Mouse (Mus musculus) forebrain, embryonic 11.5 days (tissue): ENCODE results near the gene Hemgn. TPM values are rescaled to one million over a fixed set of nuclear protein-coding genes. Genes with fewer than 3 reads are reported as not detected.

Source experiments
- ATAC-seq: fragments of 200-750 bp; cut with Nextera tagmentation; replicated peaks from 2 replicates; pipeline ENCODE4 v1.8.0; 2017; ENCODE audit warnings: moderate TSS enrichment; ENCODE audit not compliant: low FRiP score
- DNase-seq: peaks from one replicate; pipeline ENCODE4 v3.0.0-alpha.2; 2017; ENCODE audit warnings: low spot score
- H3K27ac ChIP-seq: fragments of 300-500 bp; sonication (generic); 2 replicates; pipeline ENCODE4 v1.5.1; 2014; ENCODE audit warnings: low read depth, low read length
- H3K27me3 ChIP-seq: fragments of 300-500 bp; sonication (generic); 2 replicates; pipeline ENCODE4 v1.6.1; 2014; ENCODE audit warnings: mild to moderate bottlenecking, low read length, mixed read lengths; ENCODE audit not compliant: control insufficient read depth, insufficient read depth
- H3K36me3 ChIP-seq: fragments of 300-500 bp; sonication (generic); 2 replicates; pipeline ENCODE4 v1.6.1; 2014; ENCODE audit warnings: mild to moderate bottlenecking, low read length, moderate library complexity, mixed read lengths; ENCODE audit not compliant: control insufficient read depth, insufficient read depth
- H3K4me1 ChIP-seq: fragments of 300-500 bp; sonication (generic); replicated peaks from 2 replicates; pipeline ENCODE4 v1.6.1; 2014; ENCODE audit warnings: low read length, mixed read lengths; ENCODE audit not compliant: control insufficient read depth, insufficient read depth
- H3K4me2 ChIP-seq: fragments of 300-500 bp; sonication (generic); 2 replicates; pipeline ENCODE4 v1.6.1; 2014; ENCODE audit warnings: low read depth, mild to moderate bottlenecking, low read length, moderate library complexity, mixed read lengths; ENCODE audit not compliant: severe bottlenecking
- H3K4me3 ChIP-seq: fragments of 300-500 bp; sonication (generic); 2 replicates; pipeline ENCODE4 v1.5.1; 2014; ENCODE audit warnings: low read depth, low read length
- H3K9ac ChIP-seq: fragments of 300-500 bp; sonication (generic); 2 replicates; pipeline ENCODE4 v1.6.1; 2014; ENCODE audit warnings: low read length
- H3K9me3 ChIP-seq: fragments of 300-500 bp; sonication (generic); 2 replicates; pipeline ENCODE4 v1.6.1; 2016; ENCODE audit warnings: low read length, mixed read lengths; ENCODE audit not compliant: control insufficient read depth
- WGBS: fragments of 180-500 bp; shearing (Covaris S2); extraction: QIAGEN DNeasy Blood & Tissue Kit; methylation state at CpG from one replicate; pipeline ENCODE4 v1.1.7; 2014; 5-methylcytosine and 5-hydroxymethylcytosine counted together
- polyA plus RNA-seq: library from polyadenylated mRNA; unstranded; fragments of >200 nt; fragmentation: Nextera tagmentation; extraction: Ambion mirVana; gene quantifications from 2 replicates; pipeline ENCODE4 v1.2.1, GENCODE M21; 2014

The Hemgn gene
- polyA plus RNA-seq, 1 experiment from 2014 or later, result 21.0 TPM

DNA sequence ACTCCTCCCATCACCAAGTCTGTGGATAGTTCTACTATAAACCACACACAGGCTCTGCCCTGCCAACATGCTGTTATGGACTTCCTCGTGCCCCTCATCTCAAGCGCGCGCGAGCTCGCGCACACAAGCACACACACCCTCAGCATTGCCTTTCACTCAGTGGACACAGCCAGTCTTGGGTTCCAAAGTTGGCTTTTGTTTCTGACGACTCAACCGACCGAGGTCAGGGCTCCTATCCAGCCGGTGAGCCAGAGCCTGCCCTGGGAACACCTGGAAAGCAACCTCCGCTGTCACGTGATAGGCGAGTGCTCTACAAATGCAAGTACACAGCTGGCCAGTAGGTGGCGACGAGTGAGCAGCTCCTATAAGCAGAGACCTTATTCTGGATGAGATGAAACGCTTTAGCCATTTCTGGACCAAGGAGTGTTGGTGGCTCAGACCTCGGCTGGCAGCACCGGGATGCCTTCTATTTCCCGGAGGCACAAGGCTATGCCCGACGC, 38.4 kb downstream of the Hemgn start:
- ATAC-seq, result peak; percentile 51
- 0 out of 2 replicates have a peak overlapping the region, but pooled peaks have one; percentile 16 for H3K9ac ChIP-seq
- WGBS, result 17% methylated on average over 22 of the region's 22 CpGs

DNA sequence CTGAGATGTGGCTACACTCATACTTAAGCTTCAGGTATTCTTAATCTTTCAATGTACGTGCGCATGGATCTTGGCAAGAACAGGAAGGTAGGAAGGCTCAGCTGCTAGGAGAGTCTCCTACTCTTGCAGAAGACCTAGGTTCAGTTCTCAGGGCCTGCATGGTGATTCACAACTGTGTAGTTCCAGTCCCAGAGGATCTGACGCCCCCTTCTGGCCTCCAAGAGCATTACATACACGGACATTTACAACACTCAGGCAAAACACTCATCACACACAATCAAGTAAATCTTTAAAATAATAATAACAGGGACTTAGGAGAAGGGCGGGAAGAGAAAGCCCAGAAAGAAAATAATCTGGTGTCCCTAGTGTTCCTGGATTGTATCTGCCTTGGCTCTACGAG, 38.9 kb downstream of the Hemgn start:
- H3K36me3 ChIP-seq, result no peaks in the 10 kb centered on the region; the same call in 1 of the 2 replicates
- H3K4me1 ChIP-seq, result 0 out of 2 replicates have a peak, but pooled peaks cover 2% of the 10 kb centered on the region
- ATAC-seq, result no peak
- H3K27ac ChIP-seq, result no peak overlapping the region
- H3K4me2 ChIP-seq, result peak overlapping the region; percentile 52
- DNase-seq, result no peak
- no peak overlapping the region for H3K9ac ChIP-seq
- WGBS, result 55% methylated on average over 6 of the region's 6 CpGs
- no peaks in the 10 kb centered on the region; the same call in 1 of the 2 replicates for H3K27me3 ChIP-seq
- no peaks in the 10 kb centered on the region for H3K9me3 ChIP-seq
- H3K4me3 ChIP-seq, result peak overlapping the region; percentile 25

More for the DNA sequence above, 38.4 kb downstream of the Hemgn start:
- no peaks in the 10 kb centered on the region; the same call in 1 of the 2 replicates for H3K36me3 ChIP-seq
- peak overlapping the region; percentile 25 for H3K4me3 ChIP-seq
- no peak overlapping the region for H3K27ac ChIP-seq
- H3K9me3 ChIP-seq, result no peaks in the 10 kb centered on the region
- H3K27me3 ChIP-seq, result no peaks in the 10 kb centered on the region; the same call in 1 of the 2 replicates
- 0 out of 2 replicates have a peak, but pooled peaks cover 2% of the 10 kb centered on the region for H3K4me1 ChIP-seq
- DNase-seq, result peak; percentile 86
- H3K4me2 ChIP-seq, result peak overlapping the region; percentile 52

DNA sequence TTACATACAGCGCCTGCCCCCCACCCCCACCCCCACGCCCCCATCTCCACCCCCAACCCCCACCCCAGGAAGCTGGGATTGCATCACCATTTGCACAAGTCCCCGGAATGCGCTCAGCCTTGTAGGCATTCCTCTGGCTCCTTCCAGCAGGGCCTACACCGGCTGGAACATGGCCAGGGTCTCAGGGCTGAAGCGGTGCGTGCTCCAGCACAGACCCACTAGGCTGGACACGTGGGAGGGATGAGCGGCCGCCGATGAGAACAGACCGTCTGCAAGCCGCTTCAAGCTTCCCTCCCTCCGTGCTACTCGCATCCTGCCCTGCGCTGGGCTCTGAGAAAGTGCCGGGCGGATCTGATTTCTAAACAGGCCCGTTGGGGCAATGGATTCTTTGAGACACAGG, 42.3 kb downstream of the Hemgn start:
- Histone ChIP-seq H3K27me3 (no peaks in the 10 kb centered on the region; the same call in 1 of the 2 replicates), H3K9me3 (no peaks in the 10 kb centered on the region), H3K4me2 (peak overlapping the region; percentile 32; the same call in 1 of the 2 replicates), H3K9ac (peak overlapping the region; percentile 29; the same call in 1 of the 2 replicates), H3K4me3 (no peak overlapping the region), H3K4me1 (peaks cover 4% of the 10 kb centered on the region), H3K36me3 (no peaks in the 10 kb centered on the region), H3K27ac (no peak overlapping the region)
- DNase-seq (peak; percentile 72), ATAC-seq (peak; percentile 55; the same call in 1 of the 2 replicates)
- 3% methylated on average over 18 of the region's 19 CpGs for WGBS

DNA sequence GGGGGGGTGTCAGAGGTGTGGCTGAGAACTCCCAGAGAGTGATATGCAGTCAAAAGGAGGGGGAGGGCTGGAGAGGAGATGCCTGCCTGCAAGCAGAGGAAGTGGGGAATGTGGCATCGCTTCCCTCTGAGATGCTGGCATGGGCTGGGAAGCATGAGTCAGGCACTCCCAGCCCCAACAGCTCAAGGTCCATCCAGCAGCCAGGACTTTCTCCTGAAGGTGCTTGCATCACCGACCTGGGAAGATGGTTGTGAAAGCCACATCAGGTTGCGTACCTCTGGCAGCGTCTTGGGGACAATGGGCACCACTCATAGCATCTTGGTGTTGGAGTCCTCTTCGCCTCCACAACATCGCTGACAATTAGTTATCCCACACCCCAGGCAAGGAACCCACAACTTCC, 42.9 kb downstream of the Hemgn start:
- Histone ChIP-seq H3K4me3 (no peak overlapping the region), H3K9ac (no peak overlapping the region), H3K27me3 (peaks cover under 1% of the 10 kb centered on the region; the same call in 1 of the 2 replicates), H3K36me3 (no peaks in the 10 kb centered on the region), H3K4me2 (no peak overlapping the region), H3K27ac (no peak overlapping the region), H3K4me1 (peaks cover 4% of the 10 kb centered on the region), H3K9me3 (no peaks in the 10 kb centered on the region)
- no peak for DNase-seq
- no peak for ATAC-seq
- WGBS, result 52% methylated on average over 6 of the region's 6 CpGs

DNA sequence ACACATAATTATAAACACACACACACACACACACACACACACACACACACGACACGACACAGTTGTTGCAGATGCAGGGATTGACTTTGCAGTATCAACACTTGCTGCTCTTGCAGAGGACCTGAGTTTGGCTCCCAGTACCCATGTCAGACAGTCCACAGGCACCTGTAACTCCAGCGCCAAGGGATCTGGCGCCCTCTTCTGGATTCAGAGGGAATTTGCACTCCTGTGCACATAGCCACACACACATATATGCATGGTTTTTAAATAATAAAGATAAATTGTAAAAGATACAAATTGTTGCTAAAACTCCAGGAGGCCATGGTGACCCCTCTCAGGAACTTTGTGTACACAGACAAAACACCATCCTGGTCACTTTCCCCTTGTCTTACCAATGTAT, 44.2 kb downstream of the Hemgn start:
- H3K27ac ChIP-seq, result no peak overlapping the region
- H3K4me3 ChIP-seq, result no peak overlapping the region
- H3K4me1 ChIP-seq, result peaks cover 4% of the 10 kb centered on the region
- no peak for ATAC-seq
- no peak overlapping the region for H3K4me2 ChIP-seq
- WGBS, result 61% methylated on average over 4 of the region's 4 CpGs
- peaks cover 2% of the 10 kb centered on the region; the same call in 1 of the 2 replicates for H3K27me3 ChIP-seq
- H3K36me3 ChIP-seq, result no peaks in the 10 kb centered on the region
- no peak for DNase-seq
- no peak overlapping the region for H3K9ac ChIP-seq
- no peaks in the 10 kb centered on the region for H3K9me3 ChIP-seq

DNA sequence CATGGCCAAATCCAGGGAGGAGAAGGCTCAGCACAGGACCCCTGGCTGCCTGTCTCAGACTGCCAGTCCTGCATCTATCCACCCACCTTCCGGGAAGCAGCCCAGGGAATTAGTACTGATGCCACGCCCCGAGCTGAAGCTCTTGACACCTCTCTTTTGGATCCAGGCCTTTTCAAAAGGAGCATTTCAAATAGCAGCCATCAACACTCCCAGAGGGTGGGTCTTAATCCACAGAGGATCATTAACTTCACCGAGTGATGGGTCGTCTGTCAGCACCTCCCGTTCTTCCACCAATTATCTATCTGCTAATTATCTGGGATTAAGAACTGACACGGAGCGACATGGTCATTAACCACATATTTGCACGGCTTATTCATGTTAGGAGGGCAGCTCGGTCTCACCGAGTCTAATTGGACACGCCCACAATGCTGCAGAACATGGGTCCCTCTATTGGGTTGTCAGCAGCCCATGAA, 45.8 kb downstream of the Hemgn start:
- no peak overlapping the region for H3K4me3 ChIP-seq
- ATAC-seq, result peak; percentile 85
- peaks cover 2% of the 10 kb centered on the region; the same call in 1 of the 2 replicates for H3K27me3 ChIP-seq
- H3K36me3 ChIP-seq, result no peaks in the 10 kb centered on the region
- H3K4me1 ChIP-seq, result peaks cover 4% of the 10 kb centered on the region
- DNase-seq, result peak; percentile 81
- WGBS, result 4% methylated on average over 12 of the region's 12 CpGs
- no peak overlapping the region for H3K9ac ChIP-seq
- no peak overlapping the region for H3K4me2 ChIP-seq
- H3K9me3 ChIP-seq, result no peaks in the 10 kb centered on the region
- 0 out of 2 replicates have a peak overlapping the region, but pooled peaks have one; percentile 6 for H3K27ac ChIP-seq

DNA sequence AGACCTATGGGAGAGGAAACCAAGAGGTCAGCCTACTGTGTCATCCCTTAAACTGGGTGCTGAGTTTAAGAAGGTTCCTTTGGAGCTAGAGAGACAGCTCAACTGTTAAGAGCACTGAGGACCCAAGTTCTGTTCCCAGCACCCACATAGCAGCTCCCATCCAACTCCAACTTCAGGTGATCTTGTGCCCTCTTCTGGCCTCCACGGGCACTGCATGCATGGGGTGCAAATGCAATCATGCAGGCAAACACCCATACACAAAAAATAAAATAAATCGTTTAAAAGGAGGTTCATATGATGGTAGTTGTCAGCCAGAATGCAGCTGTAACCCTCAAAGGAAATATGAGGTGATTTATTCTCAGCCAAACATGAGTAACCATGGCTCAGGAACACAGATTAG, 48.9 kb downstream of the Hemgn start:
- H3K4me2 ChIP-seq, result no peak overlapping the region
- ATAC-seq, result no peak

DNA sequence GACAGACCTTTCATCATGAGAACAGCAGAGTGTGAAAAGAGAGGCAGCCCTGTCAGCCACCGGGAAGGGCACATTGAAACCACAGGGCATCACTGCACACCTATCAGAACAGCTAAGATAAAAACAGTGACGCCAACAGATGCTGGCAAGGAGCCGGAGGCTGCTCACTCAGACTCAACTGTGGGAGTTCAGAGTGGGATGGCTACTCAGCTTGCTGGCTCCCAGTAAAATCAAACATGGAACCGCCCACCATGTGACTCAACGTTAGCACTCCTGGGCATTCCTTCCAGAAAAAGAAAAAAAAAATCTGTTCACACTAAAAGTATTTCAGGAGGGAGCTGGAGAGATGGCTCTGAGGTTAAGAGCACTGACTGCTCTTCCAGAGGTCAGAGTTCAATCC, 52.0 kb downstream of the Hemgn start:
- no peak overlapping the region for H3K9ac ChIP-seq
- H3K4me3 ChIP-seq, result no peak overlapping the region
- WGBS, result 75% methylated on average over 5 of the region's 5 CpGs
- H3K4me2 ChIP-seq, result no peak overlapping the region
- ATAC-seq, result no peak
- H3K27me3 ChIP-seq, result peaks cover 2% of the 10 kb centered on the region; the same call in 1 of the 2 replicates
- no peaks in the 10 kb centered on the region for H3K9me3 ChIP-seq
- no peak overlapping the region for H3K27ac ChIP-seq
- no peaks in the 10 kb centered on the region for H3K36me3 ChIP-seq
- no peaks in the 10 kb centered on the region for H3K4me1 ChIP-seq
- no peak for DNase-seq

More for the DNA sequence above, 48.9 kb downstream of the Hemgn start:
- no peak for DNase-seq
- H3K9ac ChIP-seq, result no peak overlapping the region
- H3K36me3 ChIP-seq, result no peaks in the 10 kb centered on the region
- WGBS, result 80% methylated on average over 2 of the region's 2 CpGs
- peaks cover 2% of the 10 kb centered on the region; the same call in 1 of the 2 replicates for H3K27me3 ChIP-seq
- no peak overlapping the region for H3K27ac ChIP-seq
- H3K9me3 ChIP-seq, result no peaks in the 10 kb centered on the region
- H3K4me1 ChIP-seq, result peaks cover 2% of the 10 kb centered on the region
- no peak overlapping the region for H3K4me3 ChIP-seq
